Mouse (Mus musculus): ENCODE data around the gene Msl1.

DNA sequence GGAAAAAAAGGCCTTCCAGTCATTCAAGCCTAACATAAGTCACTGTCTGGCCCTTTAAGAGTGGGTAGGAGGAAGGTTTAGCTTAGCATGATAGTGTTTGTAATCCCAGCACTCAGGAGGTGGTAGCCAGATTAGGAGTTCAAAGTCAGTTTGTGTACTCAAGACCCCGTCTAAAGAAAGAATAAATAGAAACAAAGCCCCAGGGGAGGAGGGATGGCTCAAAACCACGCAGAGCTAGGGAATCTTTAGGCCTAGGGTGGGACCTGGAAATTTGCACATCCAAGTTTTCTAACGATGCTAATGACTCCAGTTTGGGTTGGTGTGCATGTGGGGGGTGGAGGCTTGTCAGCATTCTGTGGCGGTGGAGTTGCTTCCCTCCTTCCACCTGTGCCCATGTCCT, 3.2 kb upstream of the Msl1 start:
- TF ChIP-seq CTCF (IDR thresholded peaks at IDR 0.05; ENCODE audit: borderline replicate concordance, insufficient read depth, low read length): no peak
- TF ChIP-seq POLR2A (IDR thresholded peaks at IDR 0.05; ENCODE audit: low read depth, low read length): 0 out of 2 replicates have a peak, but pooled peaks have one; percentile 13
